Mouse (Mus musculus): ENCODE measurements around the gene Bad.

Gene Bad

DNA sequence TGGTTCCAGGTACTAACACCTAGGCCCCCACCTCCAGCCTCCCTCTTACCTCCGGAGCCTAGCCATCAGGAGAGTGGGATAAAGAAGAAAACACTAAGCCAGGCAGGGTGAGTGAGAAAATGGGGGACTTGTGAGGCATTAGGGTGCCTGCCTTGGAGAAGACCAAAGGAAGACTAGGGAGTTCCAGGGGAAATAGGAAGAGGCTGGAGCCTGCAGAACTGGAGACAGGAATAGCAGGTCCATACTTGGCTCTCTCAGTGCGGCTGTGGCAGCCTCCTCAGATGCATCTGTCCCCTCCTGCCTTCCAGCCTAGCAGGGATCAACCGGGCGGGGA is 8.6 kb upstream of the Bad start:
- in situ Hi-C loops (cut with MboI, MseI) = loop anchor here in 1 of 2 experiments (10.0 kb wide), 1 partner anchor 248 kb away; no protein-coding TSS in a partner anchor

DNA sequence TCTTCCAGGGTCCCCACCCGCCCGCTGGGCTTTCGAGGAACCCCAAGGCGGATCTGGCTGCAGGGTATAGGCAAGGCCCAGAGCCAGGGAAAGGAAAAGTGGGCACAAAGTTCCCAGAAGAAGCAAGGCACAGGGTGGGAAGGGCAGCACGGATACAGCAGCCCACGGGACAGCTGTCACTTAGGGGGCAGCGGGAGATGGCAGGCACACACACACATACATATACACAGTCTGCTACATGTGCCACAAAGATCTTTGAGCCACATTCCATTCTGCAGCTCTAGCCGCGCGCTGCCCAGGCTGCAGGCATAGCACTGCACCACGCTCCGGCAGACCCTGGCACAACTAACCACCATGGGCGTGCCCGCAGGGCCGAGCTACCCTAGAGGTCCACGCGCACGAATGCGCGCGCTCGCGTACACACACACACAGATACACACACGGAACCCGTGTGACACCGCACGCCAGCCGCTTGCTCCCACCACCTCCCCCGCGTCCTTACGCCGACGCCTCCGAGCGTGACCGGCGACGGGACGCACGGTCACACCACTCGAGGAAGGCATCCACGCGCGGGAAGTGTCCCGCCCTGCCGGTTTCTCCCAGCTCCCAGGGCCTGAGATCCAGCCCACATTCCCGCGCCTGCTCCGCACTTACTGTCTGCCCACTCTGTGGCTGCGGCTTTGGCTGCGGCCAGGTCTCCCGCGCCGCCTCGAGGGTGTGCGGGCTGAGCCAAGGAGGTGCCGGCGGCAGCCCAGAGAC is 8.0 kb upstream of the Bad start:
- in situ Hi-C loops (cut with MboI, MseI) = loop anchor here in 1 of 2 experiments (10.0 kb wide), 1 partner anchor 249 kb away; no protein-coding TSS in a partner anchor

DNA sequence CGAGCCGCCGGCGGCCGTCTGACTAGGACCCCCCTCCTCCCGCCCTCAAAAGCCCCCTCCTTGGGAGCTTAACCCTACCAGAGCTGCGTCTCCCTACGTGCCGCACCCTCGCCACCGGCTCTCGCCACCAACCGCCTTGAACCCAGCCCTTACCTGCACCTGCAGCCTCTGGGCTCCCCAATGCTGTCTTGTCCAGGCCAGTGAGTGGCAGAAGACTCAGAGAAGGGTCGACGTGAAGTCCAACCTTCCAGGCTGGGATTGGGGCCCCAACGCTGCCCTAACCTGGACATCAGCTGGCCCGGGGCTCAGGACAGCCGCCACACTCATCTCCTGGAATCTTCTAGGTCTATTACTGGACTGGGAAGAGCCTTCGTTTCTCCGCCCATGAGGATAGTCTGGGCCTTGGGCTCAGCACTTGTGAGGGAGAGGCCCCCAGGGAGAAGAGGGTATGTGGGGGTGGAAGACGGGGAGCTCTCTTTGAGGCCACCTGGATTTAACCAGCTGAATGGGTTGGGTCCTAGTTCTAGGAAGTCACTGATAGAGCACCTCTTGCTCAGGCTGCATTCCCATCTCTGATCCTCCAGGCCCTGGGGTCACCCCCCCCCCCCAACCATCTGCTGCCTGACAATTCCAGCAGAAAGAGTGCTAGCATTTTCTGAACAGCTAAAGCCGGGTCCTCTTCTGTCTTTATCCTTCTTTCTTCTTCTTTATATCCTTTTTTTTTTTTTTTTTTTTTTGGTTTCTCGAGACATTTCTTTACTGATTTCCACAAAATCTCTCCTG is 7.3 kb upstream of the Bad start, which contains the start of gene Kcnk4:
Gene Kcnk4, minus strand, starts transcription at position 321 of the 783 bp plus-strand sequence.
- in situ Hi-C loops (cut with MboI, MseI) = loop anchor here in 1 of 2 experiments (10.0 kb wide), 1 partner anchor 250 kb away; no protein-coding TSS in a partner anchor

DNA sequence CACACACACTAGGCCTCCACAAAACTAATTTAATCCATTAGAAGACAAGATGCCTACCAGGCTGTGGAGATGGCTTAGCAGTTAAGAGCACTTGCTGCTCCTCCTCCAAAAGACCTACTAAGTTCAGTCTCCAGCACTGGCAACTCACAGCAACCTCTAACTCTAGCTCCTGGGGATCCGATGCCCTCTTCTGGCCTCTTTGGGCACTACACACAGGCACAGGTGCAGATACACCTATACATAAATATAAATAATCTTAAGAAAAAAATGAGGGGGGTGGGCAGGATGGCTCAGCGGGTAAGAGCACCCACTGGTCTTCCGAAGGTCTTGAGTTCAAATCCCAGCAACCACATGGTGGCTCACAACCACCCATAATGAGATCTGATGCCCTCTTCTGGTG is 5.4 kb upstream of the Bad start:
- in situ Hi-C loops (cut with MboI, MseI) = loop anchor here in 1 of 2 experiments (10.0 kb wide), 1 partner anchor 251 kb away; no protein-coding TSS in a partner anchor

DNA sequence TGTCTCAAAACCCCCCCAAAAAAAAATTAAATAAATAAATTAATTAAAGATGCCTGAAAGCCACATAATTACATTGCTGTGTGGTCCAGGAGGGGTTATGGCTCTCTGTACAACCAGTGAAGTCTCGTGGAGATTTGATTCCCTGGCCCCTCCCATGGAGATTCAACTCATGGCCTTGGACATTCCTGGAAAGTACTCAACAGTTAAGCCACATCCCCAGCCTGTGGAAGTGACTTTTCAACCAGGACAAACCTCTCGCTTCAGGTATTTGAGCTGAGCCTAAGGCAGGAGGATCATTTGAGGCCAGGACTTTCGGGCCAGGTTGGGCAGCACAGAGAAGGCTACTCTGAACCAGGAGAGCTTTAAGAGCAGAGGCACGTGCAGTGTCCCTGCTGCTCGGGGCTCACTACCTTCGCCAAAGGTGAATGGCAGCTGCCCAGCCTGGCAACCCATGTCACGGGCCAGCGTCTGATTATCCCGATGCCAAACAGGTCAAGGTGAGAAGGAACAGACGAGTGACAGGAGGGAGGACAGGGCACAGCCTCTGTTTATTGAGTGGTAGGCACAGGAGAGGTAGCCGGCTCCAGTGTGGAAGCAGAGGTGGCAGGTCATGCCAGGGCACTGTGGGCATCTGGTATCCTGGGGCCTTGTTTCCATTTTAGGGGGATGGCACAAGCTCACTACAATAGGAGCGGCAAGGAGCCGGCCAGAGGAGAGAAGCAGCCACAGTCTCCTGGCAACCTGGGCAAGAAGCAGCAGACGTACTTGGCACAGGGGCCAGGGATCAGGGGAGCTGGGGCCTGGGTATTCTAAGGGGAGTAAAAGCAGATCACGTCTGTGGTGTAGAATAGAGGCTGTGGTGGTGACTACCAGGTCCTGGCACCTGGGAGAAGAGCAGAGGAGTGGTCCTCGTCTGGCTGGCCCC is 3.9 kb upstream of the Bad start:
- in situ Hi-C loops (cut with MboI, MseI) = loop anchor here in 1 of 2 experiments (10.0 kb wide), 1 partner anchor 253 kb away; no protein-coding TSS in a partner anchor

DNA sequence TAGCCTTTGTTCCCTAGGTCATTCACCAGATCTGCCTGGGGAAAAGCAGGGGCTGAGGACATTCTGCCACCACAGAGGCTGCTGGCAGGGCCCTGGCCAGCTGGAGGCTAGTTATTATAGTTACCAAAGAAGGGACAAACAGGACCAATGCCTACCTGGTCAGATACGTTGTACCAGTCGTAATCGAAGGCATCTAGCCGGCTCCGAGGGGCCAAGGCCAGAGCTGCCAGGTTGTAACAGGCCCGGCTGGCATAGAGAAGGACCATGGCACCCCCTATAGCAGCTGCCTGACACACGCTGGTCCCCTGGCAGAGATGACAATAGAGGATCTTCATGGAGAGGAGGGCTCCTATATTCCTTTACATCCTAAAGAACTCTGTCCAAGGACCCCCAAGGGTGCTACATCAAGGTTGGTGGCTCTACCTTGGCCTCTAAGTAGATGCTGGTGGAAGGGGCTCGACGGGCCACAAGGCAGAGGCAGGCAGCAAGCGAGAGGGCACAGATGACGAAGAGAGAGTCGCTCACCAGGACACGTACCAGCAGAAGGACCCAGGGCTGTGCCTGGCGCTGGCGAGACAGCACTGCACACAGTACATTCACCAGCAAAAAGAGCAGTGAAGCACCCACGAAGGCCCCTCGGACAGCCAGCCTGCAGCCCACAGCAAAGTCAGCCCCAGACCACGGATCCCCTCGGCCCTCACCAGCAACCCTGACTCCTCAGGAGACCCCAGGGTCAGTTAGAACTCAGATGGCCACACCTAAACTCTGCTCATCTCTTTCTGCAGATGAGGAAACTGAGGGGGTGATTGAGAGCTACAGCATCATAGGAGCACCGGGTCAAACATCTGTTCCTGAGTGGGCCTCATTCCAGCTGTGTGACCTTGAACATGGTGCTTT is 2.3 kb upstream of the Bad start:
- in situ Hi-C loops (cut with MboI, MseI) = loop anchor here in 1 of 2 experiments (10.0 kb wide), 1 partner anchor 255 kb away; no protein-coding TSS in a partner anchor

DNA sequence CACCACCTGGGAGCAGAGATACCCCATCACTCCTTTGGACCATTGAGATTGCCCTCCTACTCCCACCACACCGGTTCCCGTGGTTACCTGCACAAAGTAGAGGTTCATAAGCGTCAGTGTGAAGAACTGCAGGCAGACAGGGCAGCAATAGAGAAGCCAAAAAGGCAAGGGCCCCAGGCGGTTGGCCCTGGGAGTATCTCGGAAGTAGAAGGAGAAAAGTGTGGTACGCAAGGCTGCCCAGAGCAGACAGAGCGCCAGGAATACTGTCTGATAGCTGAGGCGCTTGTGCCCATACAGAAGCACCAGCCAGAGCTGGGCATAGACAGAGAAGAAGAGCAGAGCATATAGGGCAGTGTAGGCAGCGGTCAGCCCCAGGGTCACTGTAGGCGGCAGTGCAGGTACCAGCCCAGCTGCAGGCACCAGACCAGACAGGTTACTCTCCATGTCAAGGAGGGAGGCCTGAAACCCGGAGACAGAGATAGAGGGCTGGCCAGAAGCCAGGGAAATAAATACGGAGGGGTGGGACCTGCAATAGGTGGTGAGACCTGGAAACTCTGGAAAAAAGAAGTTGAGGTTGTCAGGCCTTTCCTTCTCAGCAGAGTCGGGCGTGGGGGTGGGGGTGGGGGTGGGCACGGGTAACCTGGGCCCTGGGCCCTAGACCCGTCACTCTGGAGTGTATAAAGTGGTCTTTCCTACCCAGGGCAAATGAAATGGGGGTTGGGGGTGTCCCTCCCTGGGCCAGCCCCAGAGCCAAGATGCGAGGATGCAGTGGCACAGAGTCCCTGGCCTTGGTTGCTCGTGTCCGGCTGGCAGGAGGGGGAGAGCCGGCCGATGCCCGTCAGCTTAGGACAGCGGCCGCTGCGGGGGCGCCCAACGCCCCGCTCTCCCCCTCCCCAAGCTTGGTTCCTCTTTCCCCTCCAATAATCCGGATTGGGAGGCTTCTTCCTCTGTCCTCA is 987 bp upstream of the Bad start:
- in situ Hi-C loops (cut with MboI, MseI) = no loop called here

DNA sequence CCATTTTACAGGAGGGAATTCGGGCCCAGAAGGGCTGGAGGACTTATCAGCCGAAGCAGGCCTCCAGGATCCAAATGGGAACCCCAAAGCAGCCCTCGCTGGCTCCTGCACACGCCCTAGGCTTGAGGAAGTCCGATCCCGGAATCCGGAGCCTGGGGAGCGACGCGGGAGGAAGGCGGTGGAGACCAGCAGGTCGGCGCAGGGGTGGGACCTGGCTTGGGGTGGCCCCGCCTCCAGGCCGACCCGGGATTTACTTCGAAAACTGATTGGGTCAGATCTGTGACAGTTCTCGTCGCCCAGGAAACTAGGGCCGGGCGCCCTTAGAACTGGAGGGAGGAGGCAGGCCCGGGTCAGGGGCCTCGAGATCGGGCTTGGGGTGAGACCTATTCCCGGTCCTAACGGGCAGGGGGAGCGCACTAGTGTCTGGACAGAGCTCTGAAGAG is 609 bp downstream of the Bad start, which contains the start of gene Gpr137:
Gene Gpr137, minus strand, starts transcription at position 232 of the 443 bp plus-strand sequence.
- in situ Hi-C loops (cut with MboI, MseI) = no loop called here

DNA sequence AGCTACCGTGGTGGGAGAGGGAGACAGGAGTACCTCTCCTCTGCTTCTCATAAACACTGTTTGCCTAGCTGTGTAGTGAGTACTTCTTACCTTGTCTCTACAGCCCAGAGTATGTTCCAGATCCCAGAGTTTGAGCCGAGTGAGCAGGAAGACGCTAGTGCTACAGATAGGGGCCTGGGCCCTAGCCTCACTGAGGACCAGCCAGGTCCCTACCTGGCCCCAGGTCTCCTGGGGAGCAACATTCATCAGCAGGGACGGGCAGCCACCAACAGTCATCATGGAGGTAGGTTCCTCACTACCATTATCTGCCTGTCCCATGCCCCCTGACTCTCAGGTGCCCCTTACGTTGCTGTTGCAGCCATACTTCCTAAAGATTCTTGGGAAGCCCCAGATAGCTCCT is 1.1 kb downstream of the Bad start:
- in situ Hi-C loops (cut with MboI, MseI) = no loop called here

DNA sequence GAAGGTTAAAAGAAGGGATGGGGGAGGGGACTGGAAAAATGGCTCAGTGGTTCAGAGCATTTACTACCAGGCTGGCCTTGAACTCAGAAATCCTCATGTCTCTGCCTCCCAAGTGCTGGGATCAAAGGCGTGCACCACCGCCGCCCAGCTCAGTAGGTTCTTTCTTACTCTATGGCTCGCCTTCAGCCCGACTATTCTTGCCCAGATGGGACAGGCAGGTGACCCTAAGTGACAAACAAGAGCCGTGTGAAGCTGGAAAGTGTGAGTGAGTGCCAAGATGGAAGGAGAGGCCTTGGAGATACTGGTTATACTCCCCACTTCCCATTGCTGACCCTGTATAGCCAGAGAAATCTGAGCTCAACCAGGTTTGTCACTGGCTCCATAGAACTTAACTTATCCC is 2.0 kb downstream of the Bad start:
- in situ Hi-C loops (cut with MboI, MseI) = no loop called here

DNA sequence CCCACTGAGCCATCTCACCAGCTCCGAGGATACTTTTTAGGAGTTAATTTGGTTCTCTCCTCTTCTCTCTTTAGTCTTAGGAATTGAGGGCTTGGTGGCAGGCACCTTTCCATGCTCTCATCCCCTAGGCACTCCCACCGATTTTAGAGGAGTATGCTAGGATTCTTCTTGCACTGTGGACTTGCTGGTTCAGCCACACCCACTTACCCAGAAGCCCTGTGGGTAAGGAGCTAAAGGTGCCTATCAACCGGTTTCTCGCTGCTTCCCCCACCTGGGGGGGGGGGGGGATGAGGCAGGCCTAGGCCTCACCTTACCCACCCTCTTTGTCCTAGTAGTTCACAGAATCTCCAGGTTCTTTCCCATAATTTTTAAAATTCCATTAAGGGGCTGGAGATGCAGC is 6.1 kb downstream of the Bad start:
- in situ Hi-C loops (cut with MboI, MseI) = loop anchor here in 1 of 2 experiments (5.0 kb wide), 1 partner anchor 260 kb away; no protein-coding TSS in a partner anchor

DNA sequence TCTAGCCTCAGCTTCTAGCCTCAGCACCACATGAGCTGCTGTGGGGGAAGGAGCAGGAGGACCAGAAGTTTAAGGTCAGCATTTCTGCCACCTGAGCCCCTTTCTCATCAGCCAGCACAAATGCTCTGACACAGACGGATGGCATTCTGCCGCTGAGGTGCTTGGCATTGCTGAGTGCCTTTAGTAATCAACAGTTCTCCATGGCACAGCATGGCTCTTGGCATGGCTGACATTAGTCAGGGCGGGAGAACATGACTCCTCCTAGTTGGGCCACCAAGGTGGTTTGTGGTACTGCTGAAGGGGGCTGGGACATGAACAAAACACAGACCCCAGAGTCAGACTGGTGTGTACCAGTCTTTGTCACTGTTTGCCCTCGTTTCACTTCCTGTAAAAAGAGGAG is 6.5 kb downstream of the Bad start:
- in situ Hi-C loops (cut with MboI, MseI) = loop anchor here in 1 of 2 experiments (5.0 kb wide), 1 partner anchor 261 kb away; no protein-coding TSS in a partner anchor

DNA sequence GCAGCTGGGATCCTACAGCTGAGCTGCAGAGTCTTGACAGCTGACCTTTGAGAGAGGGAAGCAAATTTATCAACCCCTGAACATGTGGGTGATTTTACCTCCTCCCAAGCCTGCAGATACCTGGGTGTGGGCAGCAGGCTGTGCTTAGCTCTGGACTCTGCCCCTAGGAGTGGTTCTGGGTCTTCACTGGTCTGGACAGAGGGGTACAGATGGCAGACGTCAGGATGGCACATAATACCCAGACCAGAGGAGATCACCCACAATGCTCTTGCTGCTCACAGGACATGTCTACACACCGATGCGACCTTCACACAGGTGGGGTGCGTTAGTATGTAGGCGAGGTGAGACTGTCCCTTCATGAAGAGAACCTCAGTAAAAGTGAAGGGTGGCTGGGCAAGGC is 7.9 kb downstream of the Bad start:
- in situ Hi-C loops (cut with MboI, MseI) = loop anchor here in 1 of 2 experiments (5.0 kb wide), 1 partner anchor 262 kb away; no protein-coding TSS in a partner anchor

DNA sequence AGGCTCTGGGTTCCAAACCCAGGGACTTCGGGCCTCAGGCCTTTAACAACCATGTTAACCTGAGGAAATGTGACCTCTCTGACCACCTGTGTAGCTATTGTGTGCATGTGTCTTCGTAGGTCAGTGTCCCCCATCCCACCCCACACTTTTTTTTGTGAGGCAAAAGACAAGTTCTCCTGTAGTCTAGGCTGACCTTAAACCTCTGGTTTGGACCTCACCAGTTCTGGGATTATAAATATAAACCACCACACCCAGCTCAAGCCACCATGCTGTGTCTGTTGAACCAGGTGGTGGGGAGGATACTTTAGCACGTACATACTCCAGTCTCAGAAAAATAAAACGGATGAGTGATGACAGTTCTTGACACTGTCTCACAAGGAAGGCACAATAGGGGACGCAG is 8.3 kb downstream of the Bad start:
- in situ Hi-C loops (cut with MboI, MseI) = loop anchor here (5.0 to 10.0 kb wide), 2 partner anchors 263 to 545 kb away; no protein-coding TSS in a partner anchor

DNA sequence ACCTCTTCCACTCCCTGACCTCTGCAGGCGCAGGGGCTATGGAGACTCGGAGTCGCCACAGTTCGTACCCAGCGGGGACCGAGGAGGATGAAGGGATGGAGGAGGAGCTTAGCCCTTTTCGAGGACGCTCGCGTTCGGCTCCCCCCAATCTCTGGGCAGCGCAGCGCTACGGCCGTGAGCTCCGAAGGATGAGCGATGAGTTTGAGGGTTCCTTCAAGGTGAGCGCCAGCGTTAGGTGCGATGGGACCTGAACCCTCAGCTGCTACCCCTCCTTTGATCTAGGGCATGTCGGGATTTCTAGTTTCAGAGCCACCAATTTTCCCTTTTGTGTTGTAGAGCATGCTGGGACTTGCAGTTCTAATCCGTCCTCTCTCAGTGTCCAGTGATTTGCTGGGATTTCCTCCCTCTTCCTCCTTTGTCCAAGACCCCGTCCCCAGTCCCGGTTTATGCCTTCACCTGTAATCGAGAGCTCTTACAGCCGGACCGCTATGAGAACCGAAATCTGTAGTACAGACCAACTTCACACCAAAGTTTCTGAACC is 9.0 kb downstream of the Bad start:
- in situ Hi-C loops (cut with MboI, MseI) = loop anchor here in 1 of 2 experiments (10.0 kb wide), 1 partner anchor 546 kb away; no protein-coding TSS in a partner anchor

DNA sequence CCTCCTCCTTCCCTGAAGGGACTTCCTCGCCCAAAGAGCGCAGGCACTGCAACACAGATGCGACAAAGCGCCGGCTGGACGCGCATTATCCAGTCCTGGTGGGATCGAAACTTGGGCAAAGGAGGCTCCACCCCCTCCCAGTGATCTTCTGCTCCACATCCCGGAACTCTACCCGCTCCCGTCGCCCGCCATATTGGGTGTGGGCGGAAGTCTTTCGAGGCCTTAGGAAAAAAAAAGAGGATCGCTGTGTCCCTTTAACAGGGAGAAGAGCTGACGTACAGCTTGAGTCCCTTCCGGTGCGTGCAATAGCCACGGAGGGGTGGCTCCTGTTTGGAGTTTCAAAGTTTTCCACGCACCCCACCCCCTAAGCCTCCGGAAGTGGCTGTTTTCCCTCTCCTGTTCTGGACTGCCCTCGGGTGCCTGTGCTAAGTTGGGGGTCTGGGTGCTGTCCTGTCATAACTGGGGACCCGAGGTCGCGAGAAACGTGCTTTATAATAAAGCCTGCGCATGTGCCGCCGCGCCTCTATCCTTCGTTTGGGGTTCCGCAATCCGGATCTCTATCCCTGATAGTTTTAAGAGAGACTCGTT is 9.8 kb downstream of the Bad start:
- in situ Hi-C loops (cut with MboI, MseI) = loop anchor here in 1 of 2 experiments (10.0 kb wide), 1 partner anchor 547 kb away; no protein-coding TSS in a partner anchor

DNA sequence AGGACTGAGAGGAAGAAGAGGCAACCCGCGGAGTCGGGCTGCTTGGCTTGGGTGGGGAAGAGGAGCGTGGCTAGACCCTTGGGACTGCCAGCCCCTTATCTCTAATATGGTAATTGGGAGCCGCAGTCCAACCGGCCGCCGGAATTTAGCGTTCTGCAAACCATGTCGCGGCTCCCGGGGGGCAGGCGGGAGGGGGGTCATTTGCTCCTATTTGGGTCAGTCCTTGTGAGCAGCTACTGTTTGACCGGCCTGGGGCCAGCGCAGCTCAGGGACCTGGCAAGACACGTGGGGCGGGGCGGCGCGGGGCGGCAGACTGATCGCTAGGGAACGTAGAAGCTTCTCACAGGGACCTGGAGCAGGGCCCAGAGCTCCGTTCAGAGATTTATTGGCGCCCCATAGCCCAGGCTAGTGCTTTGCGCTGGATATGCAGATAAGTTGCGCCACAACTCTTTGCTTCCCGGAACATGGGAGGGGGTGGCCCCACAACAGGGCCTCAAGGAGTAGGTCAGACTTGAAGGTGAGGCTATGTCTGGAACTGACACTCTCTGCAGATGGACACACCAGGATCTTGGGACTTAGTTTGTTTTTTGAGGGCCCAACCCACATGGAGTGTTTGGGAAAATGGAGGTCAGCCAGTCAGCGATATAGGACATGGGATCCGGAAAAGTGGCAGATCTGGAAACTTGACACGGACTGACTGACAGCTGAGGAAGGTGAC is 10.5 kb downstream of the Bad start:
- in situ Hi-C loops (cut with MboI, MseI) = loop anchor here in 1 of 2 experiments (10.0 kb wide), 1 partner anchor 547 kb away; no protein-coding TSS in a partner anchor

Data from T-helper 17 cell (primary cell).